Mouse (Mus musculus) embryonic fibroblast, embryonic 13.5 days (primary cell): ENCODE measurements around the gene Ppp1r27. TPM values are rescaled to one million over a fixed set of nuclear protein-coding genes. Genes with fewer than 3 reads are reported as not detected.
"Not testable (repeated sequence)": the region's sequence is repeated elsewhere in the genome, so short reads cannot be mapped to it uniquely, and the experiment has no call there.

ENCODE experiments used
- H3K27ac ChIP-seq: 2 replicates; pipeline ENCODE4 v1.5.1; 2012; ENCODE audit warnings: low read length, control low read depth, inconsistent platforms; ENCODE audit not compliant: insufficient read depth
- H3K4me1 ChIP-seq: 2 replicates; pipeline ENCODE4 v1.6.1; 2011; ENCODE audit warnings: low read length; ENCODE audit not compliant: control insufficient read depth, insufficient read depth
- H3K4me3 ChIP-seq: 2 replicates; pipeline ENCODE4 v1.5.1; 2011; ENCODE audit warnings: mild to moderate bottlenecking, control low read depth, low read length; ENCODE audit not compliant: insufficient read depth
- CTCF ChIP-seq: IDR thresholded peaks from 2 replicates; pipeline ENCODE4 v1.5.1; 2011; ENCODE audit warnings: mild to moderate bottlenecking, control low read depth, low read length, moderate library complexity, borderline replicate concordance; ENCODE audit not compliant: insufficient read depth
- POLR2A ChIP-seq: IDR thresholded peaks from 2 replicates; pipeline ENCODE4 v1.6.1; 2011; ENCODE audit warnings: low read depth, mild to moderate bottlenecking, control low read depth, low read length, moderate library complexity
- polyA plus RNA-seq: library from polyadenylated mRNA; stranded (reverse); fragments of >200 nt; gene quantifications from 2 replicates; pipeline ENCODE4 v1.2.4, GENCODE M21; 2011; ENCODE audit warnings: low read depth; ENCODE audit not compliant: missing spikeins, insufficient read length

The Ppp1r27 gene
- polyA plus RNA-seq, 1 experiment: not detected

DNA sequence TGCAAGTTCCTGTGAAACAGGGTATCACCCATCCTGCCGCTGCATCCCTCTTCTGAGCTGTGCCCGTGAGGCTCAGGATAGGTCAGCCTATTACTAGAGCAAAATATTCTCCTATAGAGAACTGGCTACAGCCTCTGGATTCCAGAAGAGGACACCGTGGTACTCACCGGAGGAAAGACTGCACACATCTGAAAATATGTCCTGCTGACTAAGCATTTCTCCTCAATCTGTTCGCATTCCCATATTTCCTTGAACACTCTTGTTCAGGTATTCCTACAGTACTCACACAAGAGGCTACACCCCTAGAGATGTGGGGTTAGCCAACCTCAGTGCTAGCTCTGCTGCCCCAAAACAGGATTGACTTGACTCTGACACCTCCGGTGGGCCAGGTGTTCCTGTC lies 17.4 kb upstream of the Ppp1r27 start:
- no peak overlapping the region for H3K4me3 ChIP-seq
- peaks cover 8% of the 10 kb centered on the region; the same call in 1 of the 2 replicates for H3K4me1 ChIP-seq
- no peak for TF ChIP-seq POLR2A
- TF ChIP-seq CTCF: no peak
- H3K27ac ChIP-seq: no peak overlapping the region

GRCm38 (mm10) chr11:120565114-120565513 lies 14.2 kb upstream of the Ppp1r27 start:
- peaks cover 3% of the 10 kb centered on the region; the same call in 1 of the 2 replicates for H3K4me1 ChIP-seq
- TF ChIP-seq CTCF (peak; percentile 54; the same call in 1 of the 2 replicates), POLR2A (no peak)
- H3K27ac ChIP-seq: no peak overlapping the region
- no peak overlapping the region for H3K4me3 ChIP-seq

DNA sequence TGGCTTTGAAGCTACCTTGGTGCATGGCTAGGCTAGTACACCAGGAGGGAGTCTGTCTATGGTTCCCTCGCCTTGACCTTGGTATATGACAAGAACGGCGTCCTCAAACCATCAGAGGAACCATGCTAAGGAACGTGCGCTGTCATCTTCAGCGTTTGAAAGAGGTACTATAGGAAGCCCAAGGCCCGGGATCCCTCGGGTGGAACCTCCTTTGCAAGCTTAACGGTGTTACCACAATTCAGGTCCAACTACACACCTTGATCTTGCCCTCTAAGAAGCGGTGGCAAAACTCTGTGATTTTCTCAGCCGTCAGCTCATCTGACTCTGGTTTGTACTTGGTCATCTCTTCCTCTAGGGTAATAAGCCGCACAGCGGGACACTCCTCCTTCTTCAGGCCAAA lies 12.0 kb upstream of the Ppp1r27 start:
- no peak overlapping the region for H3K4me3 ChIP-seq
- TF ChIP-seq CTCF (no peak), POLR2A (no peak)
- H3K27ac ChIP-seq: no peak overlapping the region
- H3K4me1 ChIP-seq: no peaks in the 10 kb centered on the region; the same call in 1 of the 2 replicates

- Histone ChIP-seq H3K27ac (no peak overlapping the region), H3K4me1 (no peaks in the 10 kb centered on the region), H3K4me3 (no peak overlapping the region)
- TF ChIP-seq POLR2A: no peak
- TF ChIP-seq CTCF: no peak
Measured at GRCm38 (mm10) chr11:120560952-120561728, 10.2 kb upstream of the Ppp1r27 start.

DNA sequence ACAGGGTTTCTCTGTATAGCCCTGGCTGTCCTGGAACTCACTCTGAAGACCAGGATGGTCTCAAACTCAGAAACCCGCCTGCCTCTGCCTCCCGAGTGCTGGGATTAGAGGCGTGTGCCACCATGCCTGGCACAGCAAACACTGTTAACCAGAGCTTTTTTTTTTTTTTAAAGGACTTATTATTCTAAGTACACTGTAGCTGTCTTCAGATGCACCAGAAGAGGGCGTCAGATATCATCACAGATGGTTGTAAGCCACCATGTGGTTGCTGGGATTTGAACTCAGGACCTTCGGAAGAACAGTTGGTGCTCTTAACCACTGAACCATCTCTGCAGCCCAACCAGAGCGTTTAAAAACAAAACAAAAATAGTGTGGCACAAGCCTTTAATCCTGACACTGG lies 7.9 kb upstream of the Ppp1r27 start:
- not testable (repeated sequence) for H3K4me1 ChIP-seq, H3K27ac ChIP-seq

GRCm38 (mm10) chr11:120555260-120555659 lies 4.3 kb upstream of the Ppp1r27 start:
- TF ChIP-seq CTCF: no peak
- TF ChIP-seq POLR2A: no peak

More for the DNA sequence above, 7.9 kb upstream of the Ppp1r27 start:
- H3K4me3 ChIP-seq: not testable (repeated sequence)

GRCm38 (mm10) chr11:120554834-120555233 lies 3.9 kb upstream of the Ppp1r27 start:
- no peak overlapping the region for H3K4me3 ChIP-seq
- no peaks in the 10 kb centered on the region for H3K4me1 ChIP-seq
- no peak overlapping the region for H3K27ac ChIP-seq
- no peak for TF ChIP-seq CTCF
- no peak for TF ChIP-seq POLR2A

More at GRCm38 (mm10) chr11:120555260-120555659, 4.3 kb upstream of the Ppp1r27 start:
- Histone ChIP-seq H3K4me1 (no peaks in the 10 kb centered on the region), H3K27ac (no peak overlapping the region), H3K4me3 (no peak overlapping the region)

GRCm38 (mm10) chr11:120552736-120553135 lies 1.8 kb upstream of the Ppp1r27 start:
- Histone ChIP-seq H3K4me1 (peaks cover 3% of the 10 kb centered on the region; the same call in 1 of the 2 replicates), H3K27ac (no peak overlapping the region), H3K4me3 (no peak overlapping the region)
- TF ChIP-seq POLR2A: no peak

DNA sequence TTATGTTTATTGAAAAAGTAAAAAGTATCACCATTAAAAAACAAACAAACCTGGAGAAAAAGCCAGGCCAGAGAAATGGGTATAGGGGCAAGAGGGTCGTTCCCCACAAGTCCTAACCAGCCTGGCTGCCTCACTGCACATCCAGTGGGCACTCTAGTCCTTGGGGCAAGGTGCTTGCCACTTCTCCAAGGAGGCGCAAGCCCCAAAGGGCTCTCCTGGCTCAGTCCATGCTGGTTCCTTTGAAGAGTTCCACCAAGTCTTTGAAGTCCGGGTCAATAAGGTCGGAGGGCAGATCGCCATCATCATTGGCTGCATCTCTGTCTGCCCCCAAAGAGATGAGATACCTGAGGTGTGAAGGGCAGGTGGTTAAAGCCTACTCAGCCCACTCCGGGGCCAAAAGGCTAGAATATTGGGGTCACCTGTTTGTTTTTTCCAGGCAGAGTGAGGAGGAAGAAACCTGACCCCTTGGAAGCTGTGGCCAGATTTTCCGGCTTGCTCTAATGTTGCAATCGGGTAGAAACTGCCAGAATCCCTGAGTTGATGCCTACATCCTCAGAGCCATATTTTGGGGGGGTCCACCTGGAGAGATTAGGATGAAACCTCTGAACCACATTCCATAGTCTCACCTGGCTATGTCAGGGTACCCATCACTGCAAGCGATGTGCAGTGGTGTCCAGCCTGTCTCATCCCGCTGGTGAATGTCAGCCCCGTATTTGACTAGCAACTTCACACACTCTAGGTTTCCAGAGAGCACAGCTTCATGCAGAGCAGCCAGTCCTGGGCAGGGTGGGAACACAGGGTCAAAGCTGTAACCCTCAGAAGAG lies 734 bp downstream of the Ppp1r27 start:
- TF ChIP-seq POLR2A: peak; percentile 38
- no peak for TF ChIP-seq CTCF
- Histone ChIP-seq H3K4me1 (peaks cover 3% of the 10 kb centered on the region; the same call in 1 of the 2 replicates), H3K4me3 (peak overlapping the region; percentile 48), H3K27ac (peak overlapping the region; percentile 14; the same call in 1 of the 2 replicates)

GRCm38 (mm10) chr11:120549168-120549945 lies 1.6 kb downstream of the Ppp1r27 start, which contains the start of gene Mcrip1:
Mcrip1 (minus strand) TSS chr11:120549727.
- TF ChIP-seq POLR2A (peak; percentile 71), CTCF (no peak)

More at GRCm38 (mm10) chr11:120549168-120549945, 1.6 kb downstream of the Ppp1r27 start, which contains the start of gene Mcrip1:
- Histone ChIP-seq H3K4me1 (peaks cover 3% of the 10 kb centered on the region; the same call in 1 of the 2 replicates), H3K27ac (peak within 1 kb of the TSS; percentile 84), H3K4me3 (peak within 1 kb of the TSS; percentile 71)
